Mouse (Mus musculus): ENCODE data around the gene Gm9732.
"Not testable (repeated sequence)": the region's sequence is repeated elsewhere in the genome, so short reads cannot be mapped to it uniquely, and the experiment has no call there.

Gene Gm9732

GRCm38 (mm10) chr14:43274986-43275511 lies at the start of gene Gm9732:
TSS of gene Gm9732 (plus strand) at chr14:43275036.
- not testable (repeated sequence) for DNase-seq (ENCODE audit: low read depth, low spot score)

- not testable (repeated sequence) for DNase-seq (ENCODE audit: low read depth, low spot score)
Measured at GRCm38 (mm10) chr14:43235204-43235603, 39.6 kb upstream of the Gm9732 start, which contains the start of gene Gm8122. TSS of gene Gm8122 (minus strand) at chr14:43235304.

DNA sequence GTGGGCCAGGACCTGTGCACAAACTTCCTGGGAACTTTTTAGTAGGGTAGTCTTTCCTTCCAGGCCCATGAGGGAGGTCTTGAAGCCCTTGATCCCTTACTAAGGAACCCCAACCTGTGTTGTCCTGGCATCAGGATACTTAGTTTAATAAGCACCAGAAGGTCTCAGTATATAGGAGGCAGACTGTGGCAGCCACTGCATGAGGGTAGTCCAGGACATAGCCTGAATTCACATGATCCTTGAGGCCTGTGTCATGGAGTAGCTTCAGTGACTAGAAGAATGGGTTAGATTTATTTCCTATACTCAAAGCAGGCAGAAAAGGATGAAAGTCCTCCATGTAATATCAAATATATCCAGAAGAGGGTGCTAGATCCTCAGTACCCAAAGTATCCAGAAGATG lies 37.1 kb upstream of the Gm9732 start:
- DNase-seq (ENCODE audit: low read depth, low spot score): not testable (repeated sequence)

- not testable (repeated sequence) for DNase-seq (ENCODE audit: low read depth, low spot score)
Measured at GRCm38 (mm10) chr14:43249611-43250170, 25.1 kb upstream of the Gm9732 start.

GRCm38 (mm10) chr14:43250549-43251253 lies 24.1 kb upstream of the Gm9732 start:
- DNase-seq (ENCODE audit: low read depth, low spot score): not testable (repeated sequence)

DNA sequence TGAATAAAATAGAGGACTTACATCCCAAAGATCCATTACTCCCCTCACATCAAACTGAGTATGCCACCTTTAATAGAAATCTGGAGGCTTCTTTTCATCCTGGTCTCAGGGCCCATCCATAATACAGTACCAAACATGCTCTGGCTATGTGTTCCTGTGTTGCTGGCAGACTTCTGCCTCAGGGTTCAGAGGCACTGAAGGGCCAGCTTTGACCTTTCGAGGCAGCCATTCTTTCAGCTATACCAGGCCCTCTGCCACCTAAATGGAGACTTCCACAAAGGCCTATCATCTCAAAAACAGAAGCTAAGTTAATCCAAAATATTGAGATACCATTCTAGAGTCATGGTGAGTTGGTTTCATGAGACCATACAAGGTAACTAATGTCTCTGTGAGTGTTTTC lies 18.3 kb upstream of the Gm9732 start:
- not testable (repeated sequence) for DNase-seq (ENCODE audit: low read depth, low spot score)

GRCm38 (mm10) chr14:43258349-43258748 lies 16.5 kb upstream of the Gm9732 start, which contains the start of gene Gm8126:
TSS of gene Gm8126 (plus strand) at chr14:43258649.
- not testable (repeated sequence) for DNase-seq (ENCODE audit: low read depth, low spot score)

DNA sequence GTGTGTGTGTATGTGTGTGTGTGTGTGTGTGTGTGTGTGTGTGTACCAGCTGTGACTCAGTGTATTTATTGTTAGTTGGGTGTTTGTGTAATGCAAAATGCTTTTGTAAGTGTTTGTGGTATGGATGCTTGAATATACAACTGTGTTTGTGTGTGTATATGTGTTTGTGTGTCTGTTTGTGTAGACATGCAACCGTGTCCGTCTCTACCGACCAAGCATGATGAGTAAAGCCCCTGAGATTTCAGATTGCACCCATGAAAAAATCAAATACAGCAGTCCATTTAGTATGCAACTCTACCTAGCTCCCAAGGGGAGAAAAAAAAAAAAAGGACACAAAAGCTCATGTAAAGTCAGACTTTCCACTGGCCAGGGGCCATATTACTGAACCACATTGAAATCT lies 11.4 kb upstream of the Gm9732 start:
- DNase-seq (ENCODE audit: low read depth, low spot score): not testable (repeated sequence)

GRCm38 (mm10) chr14:43268521-43269084 lies 6.2 kb upstream of the Gm9732 start:
- not testable (repeated sequence) for DNase-seq (ENCODE audit: low read depth, low spot score)

GRCm38 (mm10) chr14:43269211-43269610 lies 5.6 kb upstream of the Gm9732 start:
- not testable (repeated sequence) for DNase-seq (ENCODE audit: low read depth, low spot score)

GRCm38 (mm10) chr14:43273161-43273560 lies 1.7 kb upstream of the Gm9732 start:
- not testable (repeated sequence) for DNase-seq (ENCODE audit: low read depth, low spot score)

DNA sequence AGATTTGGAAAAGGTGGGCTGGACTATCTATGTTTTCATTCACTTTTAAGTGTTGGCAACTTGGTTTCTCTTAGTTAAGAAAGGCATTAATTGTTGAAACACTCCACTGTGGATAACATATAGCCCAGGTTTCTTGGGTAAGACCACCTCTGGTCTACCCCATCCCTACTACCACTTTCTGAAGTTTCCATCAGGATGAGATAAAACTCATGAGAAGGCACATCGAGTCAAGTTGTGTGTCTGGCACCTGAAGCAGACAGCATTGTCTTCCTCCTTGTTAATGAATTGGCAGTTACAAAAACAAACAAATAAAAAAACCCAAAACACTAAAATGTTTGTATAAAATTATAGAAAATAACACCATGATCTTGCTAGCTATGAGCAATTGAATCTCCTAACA lies 916 bp downstream of the Gm9732 start:
- DNase-seq (ENCODE audit: low read depth, low spot score): not testable (repeated sequence)

DNA sequence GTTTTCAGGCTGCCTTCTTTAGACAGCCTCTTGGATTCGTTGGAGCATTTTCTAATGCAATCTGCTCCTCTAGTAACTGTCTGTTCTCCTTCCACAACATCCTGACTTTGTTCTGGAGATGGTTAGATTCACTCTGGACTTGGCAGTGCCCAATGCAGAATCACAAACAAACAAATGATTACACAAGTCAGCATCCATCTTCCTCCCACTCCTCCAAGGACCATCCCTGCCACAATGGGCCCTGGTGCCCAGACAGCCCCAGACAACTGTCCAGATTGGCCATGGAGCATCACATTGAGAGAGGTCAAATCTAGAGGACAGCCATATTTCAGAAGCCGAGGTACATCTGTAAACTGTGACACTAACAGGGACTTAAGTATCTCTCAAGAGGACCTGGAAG lies 2.6 kb downstream of the Gm9732 start:
- DNase-seq (ENCODE audit: low read depth, low spot score): not testable (repeated sequence)

- DNase-seq (ENCODE audit: low read depth, low spot score): not testable (repeated sequence)
Measured at GRCm38 (mm10) chr14:43278146-43278545, 3.3 kb downstream of the Gm9732 start.

GRCm38 (mm10) chr14:43278681-43279080 lies 3.8 kb downstream of the Gm9732 start:
- DNase-seq (ENCODE audit: low read depth, low spot score): not testable (repeated sequence)

DNA sequence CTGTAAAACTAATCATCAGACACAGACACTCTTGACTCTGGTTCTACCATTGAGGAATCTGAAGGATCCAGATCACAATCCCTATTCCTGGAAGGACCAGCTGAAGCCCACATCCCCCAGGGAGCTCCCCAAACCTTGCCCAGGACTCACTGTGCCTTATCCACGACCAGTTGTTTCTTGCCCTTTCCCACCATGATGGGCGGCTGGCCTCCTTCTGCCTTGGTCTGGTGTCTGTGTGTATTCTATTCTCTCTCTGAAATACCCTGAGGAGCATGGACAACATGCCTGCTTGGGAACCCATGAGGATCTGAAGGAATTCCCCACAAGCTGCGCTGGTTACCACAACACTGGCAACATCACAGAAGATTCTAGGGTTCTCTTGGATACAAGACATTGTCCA lies 18.7 kb downstream of the Gm9732 start, which contains the start of gene Gm8127:
Gm8127 (minus strand) TSS at position 330 of the 400 bp plus-strand sequence.
- DNase-seq (ENCODE audit: low read depth, low spot score): not testable (repeated sequence)

DNA sequence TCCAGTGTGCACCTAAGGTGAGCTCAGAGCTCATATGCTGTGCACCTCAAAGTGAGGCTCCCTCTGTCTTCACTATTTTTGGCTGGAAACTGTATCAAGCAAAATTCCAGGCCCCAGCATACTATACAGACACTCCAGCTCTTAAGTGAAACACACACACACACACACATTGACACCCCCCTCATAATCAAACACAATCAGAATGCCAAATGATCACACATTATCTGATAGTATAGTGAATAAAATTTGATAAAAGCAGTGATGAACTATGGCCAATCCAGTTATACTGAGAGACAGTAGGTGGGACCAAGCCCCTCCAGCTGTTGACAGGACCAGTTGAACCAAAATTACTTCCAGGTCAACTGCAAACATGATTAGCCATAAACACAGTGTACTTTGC lies 44.7 kb downstream of the Gm9732 start:
- not testable (repeated sequence) for DNase-seq (ENCODE audit: low read depth, low spot score)

GRCm38 (mm10) chr14:43328603-43329002 lies 53.8 kb downstream of the Gm9732 start:
- not testable (repeated sequence) for DNase-seq (ENCODE audit: low read depth, low spot score)

- DNase-seq (ENCODE audit: low read depth, low spot score): not testable (repeated sequence)
Measured at GRCm38 (mm10) chr14:43331362-43331880, 56.6 kb downstream of the Gm9732 start.

DNA sequence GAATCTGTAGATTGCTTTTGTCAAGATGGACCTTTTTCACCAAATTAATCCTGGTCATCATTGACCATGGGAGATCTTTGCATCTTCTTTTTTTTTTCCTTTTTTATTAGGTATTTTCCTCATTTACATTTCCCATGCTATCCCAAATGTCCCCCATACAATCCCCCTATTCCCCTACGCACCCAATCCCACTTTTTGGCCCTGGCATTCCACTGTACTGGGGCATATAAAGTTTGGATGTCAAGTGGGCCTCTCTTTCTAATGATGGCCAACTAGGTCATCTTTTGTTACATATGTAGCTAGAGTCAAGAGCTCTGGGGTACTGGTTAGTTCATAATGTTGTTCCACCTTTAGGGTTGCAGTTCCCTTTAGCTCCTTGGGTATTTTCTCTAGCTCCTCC lies 62.8 kb downstream of the Gm9732 start:
- DNase-seq (ENCODE audit: low read depth, low spot score): not testable (repeated sequence)

GRCm38 (mm10) chr14:43347711-43348110 lies 72.9 kb downstream of the Gm9732 start, which contains the start of gene 1700001F09Rik:
TSS of gene 1700001F09Rik (minus strand) at chr14:43347811.
- DNase-seq (ENCODE audit: low read depth, low spot score): not testable (repeated sequence)

DNA sequence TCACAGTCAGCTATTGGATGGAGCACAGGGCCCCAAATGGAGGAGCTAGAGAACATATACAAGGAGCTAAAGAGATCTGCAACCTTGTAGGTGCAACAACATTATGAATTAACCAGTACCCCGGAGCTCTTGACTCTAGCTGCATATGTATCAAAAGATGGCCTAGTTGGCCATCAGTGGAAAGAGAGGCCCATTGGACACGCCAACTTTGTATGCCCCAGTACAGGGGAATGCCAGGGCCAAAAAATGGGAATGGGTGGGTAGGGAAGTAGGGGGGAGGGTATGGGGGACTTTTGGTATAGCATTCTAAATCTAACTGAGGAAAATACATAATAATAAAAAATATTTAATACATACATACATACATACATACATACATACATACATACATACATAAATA lies 78.1 kb downstream of the Gm9732 start:
- DNase-seq (ENCODE audit: low read depth, low spot score): not testable (repeated sequence)

Measured in telencephalon, adult 2 months (tissue).